Mouse (Mus musculus) urinary bladder, postnatal 10 days (tissue): ENCODE measurements around the gene Wdcp.
"Not testable (repeated sequence)": the region's sequence is repeated elsewhere in the genome, so short reads cannot be mapped to it uniquely, and the experiment has no call there.

Source experiments
- DNase-seq: peaks from one replicate; pipeline ENCODE4 v3.0.0; 2022; ENCODE audit warnings: low spot score

Wdcp gene

DNA sequence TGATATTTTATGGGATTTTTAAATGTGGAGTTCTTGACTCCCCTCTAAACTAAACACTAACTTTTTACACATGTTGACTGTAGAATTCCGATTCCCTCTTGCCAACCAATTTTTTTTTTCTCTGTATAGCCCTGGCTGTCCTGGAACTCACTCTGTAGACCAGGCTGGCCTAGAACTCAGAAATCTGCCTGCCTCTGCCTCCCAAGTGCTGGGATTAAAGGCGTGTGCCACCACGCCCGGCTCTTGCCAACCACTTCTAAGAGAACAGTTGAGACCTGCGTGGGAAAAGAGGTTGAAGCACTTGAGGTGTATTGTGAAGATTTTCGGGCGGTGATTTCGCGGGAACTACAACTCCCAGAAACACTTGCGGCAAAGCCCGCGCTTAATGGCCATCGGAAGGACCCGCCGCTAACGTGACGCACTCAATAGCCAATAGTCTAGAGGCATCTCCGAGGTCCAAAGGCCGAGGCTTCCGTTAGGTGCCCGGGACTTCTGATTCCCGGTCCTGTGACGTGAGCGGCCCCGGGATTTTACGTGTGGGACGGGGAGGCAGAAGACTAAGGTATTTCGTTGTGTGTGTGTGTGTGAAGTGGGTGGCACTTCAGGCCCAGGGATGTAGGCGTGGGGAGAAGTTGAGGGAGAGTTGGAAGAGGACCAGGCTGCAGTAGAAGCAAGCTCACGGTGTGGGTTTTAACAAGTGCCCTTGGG is at the start of gene Wdcp:
Gene Wdcp, plus strand, starts transcription at position 414 of the 708 bp plus-strand sequence.
- DNase-seq = peak; percentile 54

DNA sequence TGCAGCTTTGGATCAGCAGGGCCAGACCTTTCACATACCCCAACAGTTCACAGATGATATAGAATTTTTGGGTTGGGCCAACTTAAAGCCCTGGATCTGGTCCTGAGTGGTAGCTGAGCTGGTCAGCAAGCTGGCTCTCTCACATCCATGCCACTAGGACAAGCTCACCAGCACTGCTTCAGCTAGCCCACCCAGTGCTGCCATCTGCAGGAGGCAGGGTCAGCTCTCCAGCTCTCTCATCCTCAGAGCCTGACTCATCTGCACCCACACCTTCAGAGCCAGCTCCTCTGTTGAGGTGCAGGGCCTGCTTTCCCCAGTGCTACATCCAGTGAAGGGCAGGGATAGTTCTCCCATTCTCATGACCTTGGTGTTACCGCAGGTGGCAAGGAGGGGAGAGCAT is 49.4 kb upstream of the Wdcp start:
- no peak for DNase-seq

DNA sequence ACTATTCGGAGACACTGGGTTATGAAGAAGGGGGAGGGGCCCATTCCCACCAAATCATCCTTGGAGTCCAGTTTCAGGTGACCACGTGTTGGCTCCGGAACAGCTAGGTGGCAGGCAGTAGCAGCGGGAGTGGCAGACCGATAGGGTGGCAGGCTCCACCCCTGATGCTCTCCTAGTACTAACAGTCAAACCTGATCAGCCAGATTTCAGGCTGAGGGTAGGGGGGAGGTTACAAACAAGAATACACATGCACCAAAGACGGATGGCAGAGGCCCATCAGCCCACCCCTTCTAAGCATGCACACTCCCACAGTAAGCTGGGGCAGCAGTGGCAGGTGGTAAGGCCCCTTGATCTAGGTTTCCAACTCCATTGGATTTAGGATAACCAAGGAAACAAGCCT is 45.6 kb upstream of the Wdcp start:
- DNase-seq = not testable (repeated sequence)

DNA sequence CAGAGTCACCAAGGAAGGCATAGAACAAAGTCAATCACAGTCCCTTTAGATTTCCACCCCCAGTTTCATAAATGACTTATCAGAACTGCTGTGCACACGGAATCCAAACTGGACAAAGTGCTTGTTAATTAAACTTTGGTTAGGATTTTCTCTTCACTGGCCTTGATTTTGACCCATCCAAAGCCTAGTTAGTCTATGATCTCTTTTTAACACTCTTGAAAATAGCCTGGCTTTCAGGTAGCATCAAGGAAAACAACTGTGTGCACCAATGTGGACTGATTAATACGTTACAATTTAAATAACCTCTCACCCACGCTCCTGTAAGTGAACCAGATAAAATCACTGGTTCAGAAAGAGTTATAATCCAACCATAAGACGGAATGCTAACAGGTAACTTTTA is 32.1 kb upstream of the Wdcp start:
- DNase-seq = no peak

DNA sequence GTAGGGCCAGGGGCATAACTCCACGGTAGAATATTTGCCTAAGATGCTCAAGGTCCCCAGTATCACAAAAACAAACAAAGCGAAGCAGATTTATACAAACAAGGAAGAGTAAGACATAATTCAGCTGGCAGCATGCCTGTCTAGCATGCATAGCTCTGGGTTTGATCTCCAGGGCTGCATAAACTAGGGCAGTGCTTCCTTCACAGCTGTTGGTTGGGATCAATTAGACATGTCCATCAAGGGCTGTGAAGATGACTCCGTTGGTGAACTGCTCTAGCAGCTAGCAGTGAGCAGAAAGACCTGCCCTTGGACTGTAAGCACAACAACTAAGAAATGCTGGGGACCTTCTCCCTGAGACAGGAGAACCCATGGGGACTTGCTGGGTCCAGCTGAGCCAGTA is 31.4 kb upstream of the Wdcp start:
- no peak for DNase-seq

DNA sequence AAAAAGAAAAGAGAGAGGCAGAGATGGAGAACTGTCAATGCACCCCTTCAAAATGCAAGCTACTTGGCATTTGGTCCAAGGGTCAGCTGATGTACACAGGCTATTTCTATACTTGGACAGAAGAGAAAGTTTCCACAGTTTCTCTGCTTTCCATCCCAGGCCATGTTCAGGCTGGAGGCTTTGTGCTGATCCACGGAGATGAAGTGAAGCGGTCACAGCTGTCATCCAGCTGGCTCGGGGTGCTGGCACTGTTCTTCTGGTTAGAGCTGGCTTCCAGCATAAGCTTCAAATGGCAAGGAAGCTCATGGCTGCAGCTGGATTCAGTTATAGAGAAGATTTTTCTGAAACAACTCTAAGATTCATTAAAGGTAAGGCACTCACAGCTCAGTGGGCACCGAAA is 29.5 kb upstream of the Wdcp start:
- no peak for DNase-seq

DNA sequence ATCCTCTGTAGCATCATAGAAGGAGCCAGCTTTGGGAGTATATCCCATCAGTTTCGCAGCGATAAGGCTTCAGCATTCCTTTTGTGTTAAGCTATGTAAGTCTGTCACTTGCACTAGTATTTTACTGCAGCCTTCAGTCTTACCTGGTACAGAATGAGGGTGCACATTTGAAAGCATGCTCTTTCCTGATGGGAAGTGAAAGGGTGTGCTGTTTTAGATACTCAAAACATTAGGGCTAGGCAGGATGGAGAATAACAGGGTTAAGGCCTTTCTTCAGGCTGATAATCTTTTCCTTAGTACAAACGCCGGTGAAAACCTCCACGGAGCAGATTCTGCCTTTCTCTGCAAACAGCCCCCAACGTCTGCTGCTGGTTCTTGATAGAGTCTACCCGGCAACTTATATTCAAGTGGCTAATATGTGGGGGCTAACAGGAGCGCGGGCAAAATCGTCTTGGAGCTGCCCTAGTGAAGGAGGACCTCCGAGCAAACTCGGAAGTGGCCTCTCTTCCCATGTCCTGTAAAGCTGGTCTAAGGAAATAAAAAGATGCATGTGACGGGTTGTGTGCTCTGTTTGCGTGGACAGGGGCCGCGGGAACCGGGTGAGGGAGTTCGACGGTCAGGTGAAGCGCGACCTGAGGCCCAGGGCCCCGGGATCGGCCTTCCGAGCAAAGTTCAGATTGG is 26.3 kb upstream of the Wdcp start:
- DNase-seq = no peak

DNA sequence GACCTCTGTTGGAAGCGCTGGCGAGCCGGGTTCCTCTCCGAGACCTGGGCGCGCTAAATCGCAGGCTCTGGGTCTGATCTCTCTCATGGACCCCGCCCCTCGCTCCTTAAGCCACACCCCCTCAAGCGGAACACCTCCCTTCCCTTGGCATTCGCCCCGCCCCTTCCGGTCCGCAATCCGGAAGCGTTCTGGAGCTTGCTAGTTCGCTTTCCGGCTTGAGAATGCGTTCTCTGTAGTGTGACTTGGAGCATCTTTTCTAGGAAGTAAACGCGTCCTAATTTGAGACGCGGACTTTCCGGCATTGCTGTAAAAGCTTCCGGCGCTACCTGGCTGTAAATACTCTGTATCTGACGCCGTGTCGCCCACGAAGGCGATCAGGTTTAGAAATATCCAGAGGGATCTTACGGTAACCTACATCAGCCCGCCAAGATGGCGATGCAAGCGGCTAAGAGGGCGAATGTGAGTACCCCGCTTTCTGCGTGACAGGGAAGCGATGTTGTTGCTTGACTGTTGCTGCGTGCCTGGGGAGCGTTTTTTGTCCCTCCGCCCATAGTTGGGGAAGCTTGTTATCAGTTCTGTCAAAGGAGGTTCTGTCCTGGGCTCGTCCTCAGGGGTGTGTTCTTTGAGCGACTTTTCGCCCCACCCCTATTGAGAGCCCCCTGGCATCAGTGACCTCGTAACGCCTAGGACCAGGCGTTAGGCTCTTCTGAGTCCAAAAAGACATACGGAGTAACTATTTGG is 25.6 kb upstream of the Wdcp start, which contains the start of gene Sf3b6:
Gene Sf3b6, plus strand, starts transcription at position 184 of the 741 bp plus-strand sequence.
- peak; percentile 89 for DNase-seq

DNA sequence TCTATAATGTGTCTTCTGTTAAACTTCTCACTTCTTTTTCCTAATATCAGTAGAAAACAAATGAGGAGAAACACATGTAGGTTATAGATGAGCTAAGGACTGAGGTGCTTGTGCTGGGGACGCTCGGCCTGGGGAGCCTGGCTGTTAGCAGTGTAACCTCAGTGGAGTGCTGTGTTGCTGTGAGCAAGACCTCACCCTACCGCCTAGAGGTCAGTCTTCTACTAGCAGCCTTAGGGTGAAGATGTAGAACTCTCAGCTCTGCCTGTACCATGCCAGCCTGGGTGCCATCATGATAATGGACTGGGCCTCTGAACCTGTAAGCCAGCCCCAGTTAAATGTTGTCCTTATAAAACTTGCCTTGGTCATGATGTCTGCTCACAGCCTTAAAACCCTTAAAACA is 15.8 kb upstream of the Wdcp start:
- DNase-seq = no peak

DNA sequence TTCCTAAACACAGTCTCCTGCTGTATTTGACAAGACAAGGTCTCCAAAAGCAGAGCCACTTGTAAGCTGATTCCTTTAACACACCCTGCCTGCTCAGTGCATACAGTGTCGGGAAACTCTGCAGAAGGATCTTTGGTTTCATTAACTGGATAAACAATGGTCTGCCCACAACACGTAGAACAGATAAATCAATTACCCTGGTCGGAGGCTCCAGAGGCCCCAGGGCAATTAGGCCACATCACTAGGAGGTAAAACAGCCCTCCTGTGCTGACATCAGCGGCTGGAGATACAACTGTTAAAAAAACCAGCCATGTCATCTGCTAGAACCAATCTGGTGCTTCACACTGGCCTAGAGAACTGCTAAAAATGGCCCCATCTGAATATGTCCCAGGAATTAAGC is 6.1 kb upstream of the Wdcp start:
- DNase-seq = no peak

DNA sequence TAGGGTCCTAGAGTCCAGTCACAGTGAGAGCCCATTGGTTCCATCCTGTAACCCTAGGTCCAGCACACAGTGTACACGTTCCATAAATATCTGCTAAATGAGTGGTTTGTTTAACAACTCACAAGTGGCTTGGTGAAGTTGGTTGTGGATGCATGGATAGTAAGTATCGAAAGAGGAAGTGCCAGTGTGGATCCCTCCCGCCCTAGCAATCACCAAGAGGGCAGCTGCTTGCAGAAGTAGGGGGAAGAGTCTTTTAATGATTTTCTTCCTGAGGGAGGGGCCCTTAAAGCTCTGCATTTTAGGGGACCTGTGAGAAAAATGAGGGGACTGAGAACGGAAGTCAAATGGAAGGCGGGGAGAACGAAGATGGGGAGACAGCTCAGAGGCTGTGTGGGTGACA is 3.1 kb upstream of the Wdcp start:
- DNase-seq = no peak

DNA sequence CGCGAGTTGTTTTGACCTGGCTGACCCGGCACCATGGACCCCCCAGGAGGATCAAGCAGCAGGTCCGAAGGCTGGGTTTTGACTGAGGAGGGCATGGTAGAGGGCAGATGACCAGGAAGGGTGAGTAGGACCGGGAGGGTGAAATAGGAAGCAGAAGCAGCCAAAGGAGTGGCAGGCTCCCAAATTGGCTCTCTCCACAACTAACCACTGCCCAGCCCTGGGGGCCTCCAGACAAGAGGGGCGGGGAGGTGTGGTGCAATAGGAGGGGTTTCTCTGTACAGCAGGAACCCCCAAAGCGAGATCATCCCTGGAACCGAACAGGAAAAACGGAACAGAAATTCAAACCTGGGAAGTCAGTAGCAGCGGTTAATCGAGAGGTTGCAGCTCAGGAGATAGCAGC is 2.4 kb upstream of the Wdcp start:
- no peak for DNase-seq

DNA sequence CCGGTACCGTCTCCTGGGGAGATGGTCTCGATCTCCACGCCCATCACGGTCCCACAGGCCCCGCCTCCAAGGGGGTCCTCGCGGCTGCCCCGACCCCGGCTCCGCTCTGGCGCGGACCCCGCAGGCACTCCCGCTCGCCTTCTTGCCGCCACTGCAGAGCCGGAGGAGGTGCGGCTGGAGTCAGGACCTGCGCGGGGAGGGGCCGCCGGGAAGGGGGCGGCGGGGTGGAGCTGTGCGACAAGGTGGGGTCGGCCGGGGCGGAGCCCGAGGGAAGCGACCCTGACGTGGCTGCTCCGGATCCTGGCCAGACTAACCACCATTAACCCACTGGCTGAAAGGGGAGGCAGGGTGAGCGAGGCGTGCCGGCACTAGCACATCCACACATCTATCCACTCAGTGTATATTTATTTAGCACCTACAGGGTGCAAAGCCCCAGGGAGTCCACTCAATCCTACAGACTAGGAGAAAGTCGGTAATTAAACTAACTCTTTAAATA is 1.7 kb upstream of the Wdcp start, which contains the start of gene Fkbp1b:
Gene Fkbp1b, minus strand, starts transcription at position 200 of the 496 bp plus-strand sequence.
- no peak for DNase-seq

DNA sequence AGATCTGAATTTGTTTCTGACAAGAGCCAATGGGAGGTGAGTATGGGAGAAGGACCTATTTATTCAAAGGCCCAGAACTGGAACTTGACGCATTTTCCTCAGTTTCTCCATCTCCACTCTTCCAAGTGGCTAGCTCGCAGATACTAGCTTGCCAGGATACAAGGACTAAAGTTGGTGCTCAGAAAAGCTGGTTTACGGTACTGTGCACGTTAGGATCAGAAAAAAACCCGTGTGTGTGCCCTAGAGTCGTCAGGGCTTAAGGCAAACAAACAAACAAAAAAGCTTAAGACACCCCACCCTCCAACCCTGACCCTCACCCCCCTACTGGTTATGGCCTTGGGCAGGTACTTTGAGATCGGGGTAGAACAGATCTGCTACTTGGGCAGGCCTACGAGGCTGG is 647 bp upstream of the Wdcp start:
- DNase-seq = no peak

DNA sequence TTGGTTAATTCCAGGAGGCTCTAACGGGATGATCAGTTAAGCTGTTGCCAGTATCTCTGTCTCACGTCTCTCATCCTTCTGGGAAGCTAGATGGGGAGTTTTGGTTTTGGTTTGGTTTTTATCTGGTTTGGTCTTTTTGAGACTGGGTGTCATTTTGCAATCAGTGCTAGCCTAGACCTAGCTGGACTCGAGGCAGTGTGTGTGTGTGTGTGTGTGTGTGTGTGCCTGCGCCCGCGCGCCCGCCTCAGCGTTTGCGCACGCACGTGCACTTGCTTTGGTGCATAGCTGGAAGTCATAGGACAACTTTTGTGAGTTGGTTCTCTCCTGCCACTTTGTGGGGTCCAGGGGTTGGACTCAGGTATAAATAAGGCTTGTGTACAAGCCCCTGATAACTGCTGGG is 638 bp downstream of the Wdcp start:
- DNase-seq = no peak

DNA sequence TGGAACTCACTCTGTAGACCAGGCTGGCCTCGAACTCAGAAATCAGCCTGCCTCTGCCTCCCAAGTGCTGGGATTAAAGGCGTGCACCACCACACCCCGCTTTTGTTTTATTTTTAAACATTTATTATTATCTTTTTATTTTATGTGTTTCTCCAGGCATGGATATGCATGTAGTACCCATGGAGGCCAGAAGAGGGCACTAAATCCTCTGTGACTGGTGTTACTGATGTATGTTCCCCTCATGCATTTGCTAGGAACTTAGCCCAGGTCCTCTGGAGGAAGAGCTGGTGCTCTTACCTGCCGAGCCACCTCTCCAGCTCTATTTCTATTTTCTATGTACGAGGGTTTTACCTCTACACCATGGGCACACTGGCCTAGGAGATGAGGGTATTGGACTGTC is 13.1 kb downstream of the Wdcp start:
- DNase-seq = no peak

DNA sequence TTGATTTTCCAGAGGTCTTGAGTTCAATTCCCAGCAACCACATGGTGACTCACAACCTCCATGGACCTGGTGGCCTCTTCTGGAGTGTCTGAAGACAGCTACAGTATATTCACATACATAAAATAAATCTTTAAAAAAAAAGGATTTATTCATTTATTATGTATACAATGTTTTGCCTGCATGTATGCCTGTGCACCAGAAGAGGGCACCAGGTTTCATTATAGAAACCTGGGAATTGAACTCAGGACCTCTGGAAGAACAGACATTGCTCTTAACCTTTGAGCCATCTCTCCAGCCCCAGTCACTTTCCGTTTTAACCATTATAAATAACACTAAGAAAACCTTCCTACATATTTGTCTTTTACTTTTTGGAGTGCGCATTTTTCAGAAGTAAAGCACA is 13.7 kb downstream of the Wdcp start:
- DNase-seq = no peak

DNA sequence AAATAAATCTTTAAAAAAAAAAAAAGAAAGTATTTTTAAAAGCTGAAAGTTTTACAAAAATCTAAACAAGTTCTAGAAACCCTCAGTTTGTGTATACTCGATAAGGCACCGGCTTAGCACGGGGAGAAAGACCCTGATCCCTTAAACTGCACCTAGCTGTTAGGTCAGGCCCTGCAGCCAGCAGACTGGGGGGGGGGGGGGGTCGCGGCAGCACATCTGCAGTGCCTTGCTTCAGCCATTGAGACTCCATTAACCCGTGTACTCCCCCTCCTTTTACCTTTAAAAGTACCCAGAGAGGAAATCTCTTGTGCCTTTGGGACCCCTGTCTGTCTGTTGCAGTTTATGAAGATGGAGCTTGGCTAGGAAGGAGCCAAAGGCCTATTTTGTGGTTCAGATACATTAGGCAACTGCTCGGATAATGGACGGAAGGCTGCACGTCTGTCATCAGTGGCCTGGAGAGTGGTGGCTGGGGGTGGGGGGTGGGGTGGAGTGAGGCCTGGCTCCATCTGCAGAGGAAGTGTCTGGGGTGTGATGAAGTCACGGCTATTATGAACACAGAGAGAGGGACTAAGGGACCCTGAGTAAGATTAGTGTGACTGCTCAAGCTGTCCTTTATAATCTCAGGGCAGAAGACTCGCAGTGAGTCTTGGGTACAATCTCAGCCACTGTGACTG is 16.3 kb downstream of the Wdcp start:
- DNase-seq = no peak

DNA sequence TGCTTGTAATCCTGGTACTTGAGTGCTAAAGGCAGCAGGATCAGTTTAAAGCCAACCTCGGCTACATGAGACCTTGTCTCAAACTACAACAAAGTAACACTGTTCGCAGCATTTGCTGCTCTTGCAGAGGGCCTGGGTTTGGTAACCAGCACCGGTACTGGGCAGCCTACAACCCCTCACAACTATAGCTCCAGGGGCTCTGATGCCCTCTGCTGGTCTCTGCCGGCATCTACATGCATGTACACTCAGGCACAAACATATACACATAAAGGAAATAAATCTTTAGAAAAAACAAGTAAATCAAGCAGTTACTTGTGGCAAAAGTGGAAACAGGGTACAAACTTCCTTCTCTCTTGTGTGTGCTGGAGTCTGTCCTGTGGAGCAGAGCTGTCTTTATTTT is 19.6 kb downstream of the Wdcp start:
- DNase-seq = no peak

DNA sequence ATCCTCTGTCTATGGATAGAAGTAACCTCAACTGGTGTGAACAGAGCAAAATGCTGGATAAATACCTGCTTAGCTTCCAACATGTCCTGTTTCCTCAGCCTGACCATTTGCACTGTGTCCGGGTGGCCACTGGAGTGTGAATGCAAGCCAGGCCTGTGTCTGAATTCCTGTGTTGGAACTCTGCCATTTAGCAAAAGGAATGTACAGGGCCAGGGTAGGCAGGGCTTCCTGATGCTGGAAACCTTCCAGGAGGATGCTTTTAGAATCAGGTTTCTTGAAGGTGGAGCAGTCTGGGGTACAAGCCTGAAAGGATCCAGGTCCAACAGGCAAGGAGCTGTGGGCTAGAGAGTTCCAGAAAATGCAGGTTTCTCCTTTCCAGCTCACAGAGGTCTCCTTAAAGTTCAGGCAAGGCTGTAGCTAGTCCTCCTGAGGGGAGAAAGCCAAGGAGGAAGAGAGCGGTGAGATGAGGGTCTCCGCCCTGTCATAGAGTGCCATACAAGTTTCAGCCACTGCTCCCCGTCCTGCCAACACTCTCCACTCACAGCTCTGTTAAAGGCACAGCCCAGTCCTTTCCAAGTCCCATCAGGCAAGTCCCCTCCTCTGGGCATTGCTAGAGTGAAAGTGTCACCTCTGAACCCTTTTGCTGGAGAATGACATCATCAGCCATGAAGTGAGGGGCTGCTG is 20.7 kb downstream of the Wdcp start:
- no peak for DNase-seq

DNA sequence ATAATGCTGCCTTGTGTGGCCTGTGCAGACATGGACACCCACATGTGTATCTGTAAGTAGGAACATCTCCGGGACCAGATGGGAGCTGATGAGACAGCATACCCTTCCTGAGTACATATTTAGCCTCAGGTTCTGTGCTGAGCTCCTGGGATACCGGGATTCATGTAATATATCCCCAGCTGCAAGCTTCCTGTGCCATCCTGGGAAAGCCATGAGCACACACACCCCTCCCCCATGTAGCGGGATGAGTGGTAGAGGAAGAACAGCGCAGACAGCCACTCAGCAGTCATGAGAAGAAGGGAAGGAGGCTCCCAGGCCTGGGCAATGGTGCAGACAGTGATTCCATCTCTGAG is 21.2 kb downstream of the Wdcp start:
- DNase-seq = no peak

DNA sequence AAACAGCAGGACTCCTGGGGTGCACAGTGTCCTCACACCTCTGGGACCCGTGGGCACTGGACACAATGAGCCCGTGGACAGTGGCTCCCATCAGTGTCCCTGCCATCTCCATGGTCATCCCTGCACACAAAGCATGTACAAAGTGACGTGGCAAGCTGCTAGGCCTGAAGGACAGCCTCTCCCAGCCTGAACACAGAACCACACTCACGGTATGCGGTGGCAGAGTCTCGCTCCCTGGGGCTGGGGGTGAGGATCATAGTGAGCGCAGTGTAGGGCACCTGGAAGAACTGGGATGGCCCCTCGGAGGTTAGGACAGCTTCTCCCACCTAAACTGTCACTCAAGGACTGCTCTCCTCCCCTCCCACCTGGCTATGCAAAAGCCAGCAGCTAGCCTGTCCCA is 25.8 kb downstream of the Wdcp start:
- no peak for DNase-seq
